Mouse (Mus musculus) liver, embryonic 14.5 days (tissue): ENCODE measurements around the gene Xrcc4. TPM values are rescaled to one million over a fixed set of nuclear protein-coding genes. Genes with fewer than 3 reads are reported as not detected.

ENCODE experiments used
- ATAC-seq: fragments of 200-750 bp; cut with Nextera tagmentation; 2 replicates; pipeline ENCODE4 v1.8.0; 2017; ENCODE audit warnings: moderate number of reproducible peaks, mild to moderate bottlenecking, moderate library complexity; ENCODE audit not compliant: insufficient read depth
- DNase-seq, 3 experiments: peaks; one replicate each; pipeline ENCODE4 v3.0.0-alpha.2; 2012 to 2013; ENCODE audit warnings: low read depth in 3 of 3, low spot score in 3 of 3
- H3K27ac ChIP-seq: fragments of 300-500 bp; sonication (generic); 2 replicates; pipeline ENCODE4 v1.5.1; 2014; ENCODE audit warnings: moderate library complexity, mild to moderate bottlenecking, control low read depth, inconsistent platforms
- H3K27me3 ChIP-seq: fragments of 300-500 bp; sonication (generic); 2 replicates; pipeline ENCODE4 v1.6.1; 2014; ENCODE audit warnings: mild to moderate bottlenecking, low read length, moderate library complexity; ENCODE audit not compliant: control insufficient read depth, insufficient read depth
- H3K36me3 ChIP-seq: fragments of 300-500 bp; sonication (generic); replicated peaks from 2 replicates; pipeline ENCODE4 v1.6.1; 2014; ENCODE audit warnings: low read depth; ENCODE audit not compliant: control insufficient read depth, insufficient read depth
- H3K4me1 ChIP-seq, 2 experiments: fragments of 200-500 bp in 1 of 2; fragments of 300-500 bp in 1 of 2; sonication (generic) in 1 of 2; replicated peaks; 2 replicates each; pipeline ENCODE4 v1.6.1; 2012 to 2014; ENCODE audit warnings: antibody characterized with exemption in 1 of 2, inconsistent platforms in 1 of 2, low read length in 1 of 2; ENCODE audit not compliant: control insufficient read depth in 2 of 2, insufficient read depth in 2 of 2
- H3K4me2 ChIP-seq: fragments of 300-500 bp; sonication (generic); 2 replicates; pipeline ENCODE4 v1.6.1; 2014; ENCODE audit warnings: low read depth, mild to moderate bottlenecking, control low read depth, moderate library complexity
- H3K4me3 ChIP-seq, 2 experiments: fragments of 200-500 bp in 1 of 2; fragments of 300-500 bp in 1 of 2; sonication (generic) in 1 of 2; 2 replicates each; pipeline ENCODE4 v1.5.1; 2012 to 2014; ENCODE audit warnings: low read depth in 2 of 2, low read length in 2 of 2, mild to moderate bottlenecking in 2 of 2, control low read depth in 1 of 2, inconsistent platforms in 1 of 2, moderate library complexity in 1 of 2; ENCODE audit not compliant: insufficient read depth in 1 of 2
- H3K9ac ChIP-seq: fragments of 300-500 bp; sonication (generic); replicated peaks from 2 replicates; pipeline ENCODE4 v1.6.1; 2014; ENCODE audit warnings: mild to moderate bottlenecking, control low read depth, moderate library complexity
- H3K9me3 ChIP-seq: fragments of 300-500 bp; sonication (generic); 2 replicates; pipeline ENCODE4 v1.6.1; 2016; ENCODE audit warnings: low read length, mixed read lengths; ENCODE audit not compliant: control insufficient read depth
- CTCF ChIP-seq: IDR thresholded peaks from 2 replicates; pipeline ENCODE4 v1.5.1; 2016; ENCODE audit warnings: antibody characterized with exemption, low read depth, control low read depth
- EP300 ChIP-seq: IDR thresholded peaks from 2 replicates; pipeline ENCODE4 v1.6.1; 2016; ENCODE audit warnings: antibody characterized with exemption, low read depth
- WGBS: fragments of 180-500 bp; shearing (Covaris S2); extraction: QIAGEN DNeasy Blood & Tissue Kit; methylation state at CpG from one replicate; pipeline ENCODE4 v1.1.7; 2014; ENCODE audit not compliant: insufficient replicate concordance; 5-methylcytosine and 5-hydroxymethylcytosine counted together
- polyA plus RNA-seq, 2 experiments: library from polyadenylated mRNA; depleted of rRNA in 1 of 2; stranded (reverse) in 1 of 2; unstranded in 1 of 2; fragments of >200 nt; fragmentation: Nextera tagmentation in 1 of 2; extraction: Ambion mirVana in 1 of 2; gene quantifications; 2 replicates each; pipeline versions ENCODE4 v1.2.1 to v1.2.3; 2012 to 2014

Xrcc4 gene
- polyA plus RNA-seq, 2 experiments, result 2.6 to 5.8 TPM

DNA sequence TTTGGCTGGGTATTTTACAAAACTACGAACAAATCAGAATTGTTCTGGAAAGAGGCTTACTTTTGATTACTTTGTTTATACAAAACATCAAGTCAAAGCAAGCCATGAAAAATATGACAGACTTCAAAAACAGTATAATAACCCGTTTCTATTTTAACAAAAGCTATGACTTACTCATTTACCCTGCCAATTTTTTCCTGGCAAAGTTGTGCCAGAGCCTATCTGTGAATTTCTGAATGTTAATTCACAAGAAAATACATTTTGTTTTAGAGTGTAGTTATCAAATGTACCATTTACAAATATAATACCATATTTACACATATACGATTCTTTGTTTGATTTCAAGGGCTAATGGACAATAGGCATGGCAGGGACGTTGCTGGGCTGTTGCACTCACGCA lies 175.1 kb downstream of the Xrcc4 start:
- 68% methylated on average over 5 of the region's 5 CpGs for WGBS
- no peak overlapping the region for H3K9ac ChIP-seq

DNA sequence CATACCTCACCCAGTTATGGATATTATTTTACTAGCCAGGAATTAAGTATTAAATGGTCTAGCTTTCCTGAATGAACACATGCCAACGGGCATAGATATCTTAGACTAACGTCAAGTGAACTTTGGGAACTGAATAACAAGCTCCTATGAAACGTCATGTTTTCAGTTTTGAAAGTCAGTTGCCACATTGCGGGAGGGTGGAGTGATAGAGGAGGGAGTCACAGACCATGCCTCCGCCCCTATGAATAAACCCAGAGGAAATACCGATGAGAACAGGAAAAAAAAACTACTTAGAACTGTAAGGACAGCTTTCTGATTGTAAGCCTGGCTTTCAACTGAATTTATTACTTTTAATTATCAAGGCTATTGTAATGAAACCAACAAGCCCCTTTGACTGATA lies 175.5 kb downstream of the Xrcc4 start:
- 67% methylated on average over 6 of the region's 6 CpGs for WGBS
- no peak for DNase-seq
- Histone ChIP-seq H3K4me2 (no peak overlapping the region), H3K36me3 (no peaks in the 10 kb centered on the region), H3K9me3 (no peaks in the 10 kb centered on the region), H3K27me3 (no peaks in the 10 kb centered on the region), H3K4me3 (no peak overlapping the region), H3K27ac (no peak overlapping the region), H3K4me1 (no peaks in the 10 kb centered on the region), H3K9ac (no peak overlapping the region)
- no peak for ATAC-seq
- no peak for TF ChIP-seq CTCF
- TF ChIP-seq EP300, result no peak

More for the DNA sequence above, 175.1 kb downstream of the Xrcc4 start:
- ATAC-seq, result no peak
- Histone ChIP-seq H3K9me3 (no peaks in the 10 kb centered on the region), H3K27me3 (no peaks in the 10 kb centered on the region), H3K4me3 (no peak overlapping the region), H3K36me3 (no peaks in the 10 kb centered on the region), H3K27ac (no peak overlapping the region), H3K4me2 (no peak overlapping the region), H3K4me1 (no peaks in the 10 kb centered on the region)
- no peak for DNase-seq
- TF ChIP-seq CTCF (no peak), EP300 (no peak)

DNA sequence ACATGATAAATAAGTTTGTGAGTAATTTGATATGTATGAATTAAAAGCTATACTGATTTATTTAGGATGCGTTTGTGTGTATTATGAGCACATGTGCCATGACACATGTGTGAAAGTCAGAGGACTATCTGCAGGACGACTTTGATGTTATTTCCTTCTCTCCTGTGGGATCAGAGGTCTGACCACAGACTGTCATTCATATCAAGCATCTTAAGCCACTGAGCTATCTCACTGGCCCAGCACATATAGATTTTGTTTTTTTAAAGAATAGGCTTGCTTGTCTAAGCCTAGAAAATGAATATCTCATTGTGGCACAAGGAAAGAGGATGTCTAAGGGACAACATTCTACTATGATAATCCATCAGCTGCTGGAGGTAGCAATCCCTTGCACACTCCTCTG lies 183.3 kb downstream of the Xrcc4 start:
- Histone ChIP-seq H3K4me3 (no peak overlapping the region), H3K27me3 (no peaks in the 10 kb centered on the region), H3K27ac (no peak overlapping the region), H3K36me3 (no peaks in the 10 kb centered on the region), H3K4me1 (no peaks in the 10 kb centered on the region), H3K9ac (no peak overlapping the region), H3K4me2 (no peak overlapping the region), H3K9me3 (no peaks in the 10 kb centered on the region)
- TF ChIP-seq CTCF (no peak), EP300 (no peak)
- 11% methylated on average over 2 of the region's 2 CpGs for WGBS
- DNase-seq (no peak), ATAC-seq (no peak)

GRCm38 (mm10) chr13:89899066-89899465 lies 190.3 kb downstream of the Xrcc4 start:
- Histone ChIP-seq H3K27ac (no peak overlapping the region), H3K4me3 (no peak overlapping the region), H3K4me1 (no peaks in the 10 kb centered on the region), H3K9me3 (no peaks in the 10 kb centered on the region), H3K9ac (no peak overlapping the region), H3K36me3 (no peaks in the 10 kb centered on the region), H3K4me2 (no peak overlapping the region), H3K27me3 (no peaks in the 10 kb centered on the region)
- WGBS, result 65% methylated on average over 4 of the region's 4 CpGs
- ATAC-seq (no peak), DNase-seq (no peak)
- TF ChIP-seq EP300 (no peak), CTCF (no peak)

GRCm38 (mm10) chr13:89892140-89892539 lies 197.3 kb downstream of the Xrcc4 start:
- Histone ChIP-seq H3K36me3 (no peaks in the 10 kb centered on the region), H3K27ac (no peak overlapping the region), H3K4me2 (no peak overlapping the region), H3K9ac (no peak overlapping the region), H3K4me3 (no peak overlapping the region), H3K9me3 (no peaks in the 10 kb centered on the region), H3K27me3 (no peaks in the 10 kb centered on the region), H3K4me1 (peaks cover 0 to 2% of the 10 kb centered on the region in 2 experiments; a peak in 1 of 4 replicates)
- ATAC-seq, result no peak
- no peak for DNase-seq
- WGBS, result 60% methylated on average over 4 of the region's 4 CpGs
- no peak for TF ChIP-seq EP300
- TF ChIP-seq CTCF, result no peak
